Mouse (Mus musculus): ENCODE measurements around the gene Cacng1. TPM values are rescaled to one million over a fixed set of nuclear protein-coding genes. Genes with fewer than 3 reads are reported as not detected.

The Cacng1 gene
- total RNA-seq, 2 experiments from 2014 or later = 254 to 261 TPM

DNA sequence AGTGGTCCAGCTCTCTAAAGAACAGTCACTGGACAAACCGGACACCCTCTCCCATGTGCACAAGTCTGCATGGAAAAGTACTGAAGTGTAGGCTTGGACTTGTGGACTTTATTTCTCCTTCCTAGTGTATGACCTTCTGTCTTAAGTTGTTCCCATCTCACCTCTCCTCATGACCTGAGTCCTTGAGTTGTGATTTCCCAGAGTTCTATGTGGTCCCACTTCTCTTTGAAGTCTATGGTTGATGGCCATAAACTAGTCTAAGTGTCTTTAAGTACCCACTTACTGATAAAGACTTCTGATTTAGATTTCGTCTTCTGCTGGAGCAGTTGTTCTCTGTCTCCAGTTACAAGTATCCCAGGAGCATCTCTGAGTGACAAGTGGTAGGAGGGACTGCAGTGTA lies 48.8 kb downstream of the Cacng1 start:
- DNase-seq = no peak
- intact Hi-C loops (cut with DNase I) = no loop called here

DNA sequence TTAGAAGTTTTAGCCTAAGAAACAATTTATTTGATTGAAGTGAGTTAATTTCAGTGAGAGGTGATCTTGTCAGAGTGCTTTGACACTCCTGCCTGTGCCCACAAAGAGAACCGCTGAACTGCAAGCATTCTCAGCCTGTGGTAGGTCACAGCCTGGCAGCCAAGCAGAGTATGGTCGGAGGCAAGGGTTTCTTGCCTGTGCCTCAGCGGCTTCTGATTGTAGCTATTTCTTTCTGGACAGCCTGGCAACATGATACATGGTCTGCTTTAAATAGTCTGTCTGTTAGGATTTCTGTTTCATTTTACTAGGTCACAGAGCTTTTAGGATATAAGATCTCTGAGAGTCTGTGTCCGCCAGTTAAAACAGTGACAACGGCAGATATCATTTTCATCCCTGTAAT lies 53.7 kb downstream of the Cacng1 start:
- intact Hi-C loops (cut with DNase I) = no loop called here
- DNase-seq = no peak

DNA sequence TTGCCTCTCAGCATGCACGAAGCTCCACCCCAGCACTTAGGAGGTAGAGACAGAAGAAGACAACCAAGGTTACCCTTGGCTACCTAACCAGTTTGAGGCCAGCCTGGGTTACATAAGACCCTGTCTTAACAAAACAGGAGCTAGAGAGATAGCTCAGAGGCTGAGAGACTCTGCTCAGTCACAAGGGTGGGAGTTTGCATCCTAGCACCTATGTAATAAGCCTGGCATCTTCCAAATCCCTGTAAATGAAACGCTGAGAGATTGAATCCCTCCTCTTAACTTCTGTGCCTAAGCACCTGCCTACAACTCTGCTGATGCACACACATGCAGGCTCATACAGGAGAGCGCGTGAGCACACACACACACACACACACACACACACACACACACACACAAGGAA lies 55.9 kb downstream of the Cacng1 start:
- DNase-seq = no peak
- intact Hi-C loops (cut with DNase I) = no loop called here

DNA sequence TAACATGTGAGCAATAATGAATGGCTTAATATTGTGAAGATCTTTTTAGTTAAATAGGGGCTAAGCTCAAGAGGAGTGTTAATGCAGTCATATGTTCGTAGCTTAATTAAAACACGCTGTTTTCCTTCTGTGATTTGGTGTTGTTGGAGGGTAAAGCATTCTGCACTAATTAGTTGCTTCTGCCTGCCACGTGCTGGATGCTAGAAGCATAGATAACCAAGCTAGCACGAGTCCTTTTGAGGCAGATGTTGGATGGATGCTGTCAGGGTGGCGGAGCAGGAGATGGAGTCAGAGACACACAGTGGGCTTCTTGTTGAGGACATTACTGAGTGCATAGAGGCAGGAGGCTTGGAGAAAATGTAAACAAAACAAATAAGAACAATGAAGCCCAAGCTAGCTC lies 59.2 kb downstream of the Cacng1 start:
- no peak for DNase-seq
- intact Hi-C loops (cut with DNase I) = no loop called here

DNA sequence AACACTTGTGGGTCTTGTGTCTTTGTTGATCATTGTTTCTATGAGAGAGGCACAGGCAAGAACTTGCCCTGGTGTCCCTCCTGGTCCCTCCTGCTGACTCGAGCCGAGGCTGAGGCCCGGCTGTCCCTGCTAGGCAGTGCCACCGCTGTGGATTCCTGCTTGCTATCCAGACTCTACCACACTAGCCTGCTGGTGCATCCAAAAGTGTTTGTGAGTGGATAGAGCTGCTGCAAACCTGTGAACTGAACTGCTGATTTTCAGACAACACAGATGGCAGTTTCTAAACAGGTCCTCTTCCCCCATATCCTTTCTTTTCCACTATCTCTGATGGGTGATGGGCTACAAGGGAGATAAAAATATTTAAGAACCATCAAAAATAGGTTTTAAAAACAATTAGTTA lies 60.8 kb downstream of the Cacng1 start:
- intact Hi-C loops (cut with DNase I) = no loop called here
- no peak for DNase-seq

Other genes starting within 250 kb of the Cacng1 start
- 10 to 100 TPM; 60.0 to 78.1 TPM for gene Pitpnc1, start 245.8 kb downstream of the Cacng1 start, total RNA-seq (2021)
- gene Psmd12, start 237.0 kb downstream of the Cacng1 start, total RNA-seq (2021) = 100 to 1,000 TPM in 1 of 2 experiments, 10 to 100 TPM in 1; 97.9 to 101 TPM
- 10 to 100 TPM; 13.9 to 14.2 TPM for gene Helz, start 168.6 kb downstream of the Cacng1 start, total RNA-seq (2021)
- gene Cacng4, start 78.0 kb upstream of the Cacng1 start, total RNA-seq (2021) = under 1 TPM in 1 of 2 experiments, not detected in 1; 0.08 TPM
- gene Cacng5, start 198.5 kb upstream of the Cacng1 start, total RNA-seq (2021) = not detected